Mouse (Mus musculus) bone marrow macrophage, adult 2 months (primary cell): ENCODE results near the gene Clptm1.

Experiments used
- CTCF ChIP-seq: IDR thresholded peaks from 2 replicates; pipeline ENCODE4 v1.5.1; 2012; ENCODE audit warnings: low read depth, mild to moderate bottlenecking, low read length, moderate library complexity
- POLR2A ChIP-seq: IDR thresholded peaks from 2 replicates; pipeline ENCODE4 v1.6.1; 2012; ENCODE audit warnings: mild to moderate bottlenecking, low read depth, low read length, borderline replicate concordance

DNA sequence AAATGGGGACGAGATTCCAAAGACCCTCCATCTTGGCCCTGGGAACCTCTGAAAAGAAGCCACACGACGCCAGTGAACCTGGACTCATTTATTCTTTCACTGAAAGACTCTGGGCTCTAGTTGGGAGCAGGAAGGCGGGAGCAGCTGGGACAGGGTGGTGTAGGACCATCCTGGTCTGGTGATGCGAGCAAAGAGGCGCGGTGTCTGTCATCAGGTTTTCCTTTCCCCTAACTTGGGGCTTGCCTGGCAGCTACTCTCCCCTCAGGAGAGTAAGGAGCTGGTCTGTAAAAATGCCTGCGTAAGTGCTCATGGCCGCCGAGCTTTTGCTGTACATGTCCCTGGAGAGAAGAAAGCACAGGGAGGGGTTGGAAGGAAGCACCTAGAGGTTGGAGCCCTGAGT is 6.7 kb upstream of the Clptm1 start:
- TF ChIP-seq CTCF (no peak), POLR2A (no peak)
